Mouse (Mus musculus): ENCODE measurements around the gene Plekha6. TPM values are rescaled to one million over a fixed set of nuclear protein-coding genes. Genes with fewer than 3 reads are reported as not detected.
A peak's percentile ranks its signal among the peaks of the same experiment; 100 is the strongest.

Plekha6 gene
- total and polyA plus RNA-seq, 3 experiments, result 0.07 to 0.38 TPM; not detected in 1

DNA sequence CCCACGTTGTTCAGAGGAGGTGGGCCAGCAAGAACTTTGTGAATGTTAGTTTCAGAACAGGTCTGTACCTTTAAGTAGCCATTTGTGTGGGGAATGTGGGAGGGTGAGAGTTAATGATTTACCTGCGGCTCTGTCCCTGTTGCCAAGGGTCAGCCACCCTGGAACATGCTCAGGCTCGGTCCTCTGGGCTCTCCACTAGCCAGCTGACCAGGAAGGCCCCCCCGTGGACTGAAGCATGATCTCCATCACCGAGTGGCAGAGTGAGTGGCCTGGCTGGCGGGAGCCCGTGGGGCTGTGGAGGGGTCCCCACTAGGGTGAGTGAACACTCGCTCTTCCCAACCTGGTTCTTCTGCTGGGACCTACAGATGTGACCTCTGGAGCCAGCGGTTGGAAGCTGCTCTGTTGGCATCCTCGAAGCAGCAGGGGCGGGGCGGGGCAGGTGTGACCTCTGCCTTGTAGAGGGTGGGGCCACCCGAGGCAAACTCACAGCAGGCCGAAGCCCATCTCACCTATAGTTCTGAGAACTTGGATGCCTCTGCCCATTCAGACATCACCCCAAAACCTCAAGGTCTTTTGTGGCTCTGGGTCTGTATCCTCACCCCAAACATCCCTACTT is 145.8 kb downstream of the Plekha6 start, which contains the start of gene Golt1a:
Gene Golt1a, plus strand, starts transcription at position 149 of the 616 bp plus-strand sequence.
- ATAC-seq (ENCODE audit: extremely low read depth, insufficient number of reproducible peaks, low FRiP score, poor library complexity, severe bottlenecking), result no peak
- H3K9me3 ChIP-seq (replicated peaks), result no peaks in the 10 kb centered on the region
- H3K36me3 ChIP-seq (replicated peaks), result no peaks in the 10 kb centered on the region
- peaks cover 4% of the 10 kb centered on the region; the same call in 1 of the 2 replicates for H3K27me3 ChIP-seq (ENCODE audit: insufficient read depth, low read length)
- H3K4me1 ChIP-seq (ENCODE audit: insufficient read depth, low read depth, low read length), result no peaks in the 10 kb centered on the region
- no peak for DNase-seq (ENCODE audit: low spot score)
- H3K4me3 ChIP-seq (ENCODE audit: low read depth, low read length), result no peak within 1 kb of the TSS
- no peak for TF ChIP-seq GATA2 (IDR thresholded peaks at IDR 0.05; ENCODE audit: borderline replicate concordance, low read depth, low read length)
- no peak for TF ChIP-seq CTCF (IDR thresholded peaks at IDR 0.05; ENCODE audit: low read depth, low read length)
- no peak for TF ChIP-seq TAL1 (conservative IDR thresholded peaks at IDR 0.05; ENCODE audit: low read depth, low read length)
- no peak for TF ChIP-seq GATA1 (IDR thresholded peaks at IDR 0.05; ENCODE audit: borderline replicate concordance, low read length)
- TF ChIP-seq POLR2AphosphoS5 (IDR thresholded peaks at IDR 0.05; ENCODE audit: insufficient replicate concordance, low read depth, low read length), result no peak

GRCm38 (mm10) chr1:133311240-133311639 is 147.2 kb downstream of the Plekha6 start:
- DNase-seq (ENCODE audit: low spot score), result no peak
- TF ChIP-seq CTCF (IDR thresholded peaks at IDR 0.05; ENCODE audit: low read depth, low read length) (no peak), GATA2 (IDR thresholded peaks at IDR 0.05; ENCODE audit: borderline replicate concordance, low read depth, low read length) (no peak), POLR2AphosphoS5 (IDR thresholded peaks at IDR 0.05; ENCODE audit: insufficient replicate concordance, low read depth, low read length) (no peak), GATA1 (IDR thresholded peaks at IDR 0.05; ENCODE audit: borderline replicate concordance, low read length) (no peak), TAL1 (conservative IDR thresholded peaks at IDR 0.05; ENCODE audit: low read depth, low read length) (no peak)
- no peaks in the 10 kb centered on the region for H3K4me1 ChIP-seq (ENCODE audit: insufficient read depth, low read depth, low read length)
- H3K4me3 ChIP-seq (ENCODE audit: low read depth, low read length), result no peak overlapping the region
- no peaks in the 10 kb centered on the region for H3K36me3 ChIP-seq (replicated peaks)
- H3K27me3 ChIP-seq (ENCODE audit: insufficient read depth, low read length), result peaks cover 4% of the 10 kb centered on the region; the same call in 1 of the 2 replicates
- H3K9me3 ChIP-seq (replicated peaks), result no peaks in the 10 kb centered on the region
- ATAC-seq (ENCODE audit: extremely low read depth, insufficient number of reproducible peaks, low FRiP score, poor library complexity, severe bottlenecking), result no peak

- no peaks in the 10 kb centered on the region for H3K36me3 ChIP-seq (replicated peaks)
- no peaks in the 10 kb centered on the region for H3K4me1 ChIP-seq (ENCODE audit: insufficient read depth, low read depth, low read length)
- TF ChIP-seq CTCF (IDR thresholded peaks at IDR 0.05; ENCODE audit: low read depth, low read length) (no peak), GATA2 (IDR thresholded peaks at IDR 0.05; ENCODE audit: borderline replicate concordance, low read depth, low read length) (no peak), TAL1 (conservative IDR thresholded peaks at IDR 0.05; ENCODE audit: low read depth, low read length) (no peak), POLR2AphosphoS5 (IDR thresholded peaks at IDR 0.05; ENCODE audit: insufficient replicate concordance, low read depth, low read length) (no peak), GATA1 (IDR thresholded peaks at IDR 0.05; ENCODE audit: borderline replicate concordance, low read length) (no peak)
- no peak overlapping the region for H3K4me3 ChIP-seq (ENCODE audit: low read depth, low read length)
- no peaks in the 10 kb centered on the region for H3K9me3 ChIP-seq (replicated peaks)
- no peak for DNase-seq (ENCODE audit: low spot score)
- peaks cover 4% of the 10 kb centered on the region; the same call in 1 of the 2 replicates for H3K27me3 ChIP-seq (ENCODE audit: insufficient read depth, low read length)
- no peak for ATAC-seq (ENCODE audit: extremely low read depth, insufficient number of reproducible peaks, low FRiP score, poor library complexity, severe bottlenecking)
Observed at GRCm38 (mm10) chr1:133311946-133312345, 147.9 kb downstream of the Plekha6 start.

DNA sequence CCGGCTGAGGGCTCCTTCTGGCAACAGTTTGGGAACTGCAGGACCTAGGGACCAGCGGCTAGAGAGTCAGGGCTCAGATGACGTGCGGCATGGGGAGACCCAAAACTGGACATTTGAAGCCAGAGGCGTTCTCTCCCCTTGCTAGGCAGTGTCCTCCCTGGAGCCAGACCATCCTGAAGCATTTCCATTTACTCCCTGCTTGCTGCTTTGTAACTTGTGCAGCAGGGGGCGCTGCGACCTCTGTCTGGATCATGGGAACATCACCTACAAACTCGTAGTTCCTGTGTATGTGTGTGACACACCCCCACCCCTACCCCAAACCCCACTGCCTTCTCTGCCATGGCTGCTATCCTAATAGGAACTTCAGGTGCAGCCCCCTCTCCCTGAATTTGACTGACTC is 150.4 kb downstream of the Plekha6 start:
- H3K36me3 ChIP-seq (replicated peaks), result no peaks in the 10 kb centered on the region
- H3K4me1 ChIP-seq (ENCODE audit: insufficient read depth, low read depth, low read length), result no peaks in the 10 kb centered on the region
- DNase-seq (ENCODE audit: low spot score) (no peak), ATAC-seq (ENCODE audit: extremely low read depth, insufficient number of reproducible peaks, low FRiP score, poor library complexity, severe bottlenecking) (no peak)
- no peak overlapping the region for H3K4me3 ChIP-seq (ENCODE audit: low read depth, low read length)
- H3K27me3 ChIP-seq (ENCODE audit: insufficient read depth, low read length), result no peaks in the 10 kb centered on the region; the same call in 1 of the 2 replicates
- TF ChIP-seq TAL1 (conservative IDR thresholded peaks at IDR 0.05; ENCODE audit: low read depth, low read length) (no peak), CTCF (IDR thresholded peaks at IDR 0.05; ENCODE audit: low read depth, low read length) (peak; percentile 67)
- peaks cover 4% of the 10 kb centered on the region; the same call in 1 of the 2 replicates for H3K9me3 ChIP-seq (replicated peaks)

DNA sequence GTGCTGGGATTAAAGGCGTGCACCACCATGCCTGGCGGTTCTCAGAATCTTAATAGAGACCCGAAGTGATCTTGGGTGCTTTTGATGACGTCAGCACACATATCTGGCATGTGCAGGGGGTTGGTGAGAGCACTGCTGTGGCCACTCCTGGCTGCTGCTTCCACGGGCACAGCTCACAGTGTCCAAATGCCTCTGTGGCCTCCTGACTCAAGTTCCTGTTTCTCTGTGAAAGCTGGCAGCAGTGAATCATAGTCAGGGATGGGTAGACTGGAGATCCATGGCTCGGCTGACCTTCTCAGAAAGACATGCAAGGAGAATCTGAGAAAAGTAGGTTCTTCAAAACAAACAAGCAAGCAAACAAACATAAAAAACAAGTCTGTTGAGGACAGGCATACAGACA is 151.8 kb downstream of the Plekha6 start:
- ATAC-seq (ENCODE audit: extremely low read depth, insufficient number of reproducible peaks, low FRiP score, poor library complexity, severe bottlenecking) (no peak), DNase-seq (ENCODE audit: low spot score) (no peak)
- H3K4me3 ChIP-seq (ENCODE audit: low read depth, low read length), result no peak overlapping the region
- H3K4me1 ChIP-seq (ENCODE audit: insufficient read depth, low read depth, low read length), result no peaks in the 10 kb centered on the region
- TF ChIP-seq GATA1 (IDR thresholded peaks at IDR 0.05; ENCODE audit: borderline replicate concordance, low read length) (no peak), CTCF (IDR thresholded peaks at IDR 0.05; ENCODE audit: low read depth, low read length) (no peak), TAL1 (conservative IDR thresholded peaks at IDR 0.05; ENCODE audit: low read depth, low read length) (no peak), GATA2 (IDR thresholded peaks at IDR 0.05; ENCODE audit: borderline replicate concordance, low read depth, low read length) (no peak), POLR2AphosphoS5 (IDR thresholded peaks at IDR 0.05; ENCODE audit: insufficient replicate concordance, low read depth, low read length) (no peak)
- no peaks in the 10 kb centered on the region for H3K36me3 ChIP-seq (replicated peaks)
- H3K27me3 ChIP-seq (ENCODE audit: insufficient read depth, low read length), result no peaks in the 10 kb centered on the region; the same call in 1 of the 2 replicates
- H3K9me3 ChIP-seq (replicated peaks), result peaks cover 4% of the 10 kb centered on the region; the same call in 1 of the 2 replicates

GRCm38 (mm10) chr1:133316577-133316976 is 152.6 kb downstream of the Plekha6 start:
- DNase-seq (ENCODE audit: low spot score) (no peak), ATAC-seq (ENCODE audit: extremely low read depth, insufficient number of reproducible peaks, low FRiP score, poor library complexity, severe bottlenecking) (no peak)
- no peaks in the 10 kb centered on the region for H3K4me1 ChIP-seq (ENCODE audit: insufficient read depth, low read depth, low read length)
- H3K36me3 ChIP-seq (replicated peaks), result no peaks in the 10 kb centered on the region
- no peak for TF ChIP-seq GATA1 (IDR thresholded peaks at IDR 0.05; ENCODE audit: borderline replicate concordance, low read length)
- TF ChIP-seq TAL1 (conservative IDR thresholded peaks at IDR 0.05; ENCODE audit: low read depth, low read length), result no peak
- TF ChIP-seq GATA2 (IDR thresholded peaks at IDR 0.05; ENCODE audit: borderline replicate concordance, low read depth, low read length), result no peak
- no peak for TF ChIP-seq POLR2AphosphoS5 (IDR thresholded peaks at IDR 0.05; ENCODE audit: insufficient replicate concordance, low read depth, low read length)
- no peak for TF ChIP-seq CTCF (IDR thresholded peaks at IDR 0.05; ENCODE audit: low read depth, low read length)
- no peak overlapping the region for H3K4me3 ChIP-seq (ENCODE audit: low read depth, low read length)
- H3K9me3 ChIP-seq (replicated peaks), result peaks cover 4% of the 10 kb centered on the region; the same call in 1 of the 2 replicates
- no peaks in the 10 kb centered on the region; the same call in 1 of the 2 replicates for H3K27me3 ChIP-seq (ENCODE audit: insufficient read depth, low read length)

All from G1E (cell line).